Mouse (Mus musculus) layer of hippocampus, adult 6 months (tissue): ENCODE measurements around the gene Arf6. TPM values are rescaled to one million over a fixed set of nuclear protein-coding genes. Genes with fewer than 3 reads are reported as not detected.

Experiments
- long read RNA-seq, 2 experiments: library from polyadenylated mRNA; unstranded; transcript quantifications; one replicate each; pipeline ENCODE4 v2.0.0; 2019 to 2020
- microRNA-seq: library from miRNA; unstranded; fragments of <30 nt; microRNA quantifications from one replicate; pipeline ENCODE4 v1.2.0, GENCODE M21; 2020
- polyA plus RNA-seq: library from polyadenylated mRNA; unstranded; fragments of <200 nt; fragmentation: Nextera tagmentation; gene quantifications from 2 replicates; pipeline ENCODE4 v1.2.3, GENCODE M21; 2021

The Arf6 gene
- polyA plus RNA-seq = 11.7 and 12.5 TPM in 2 replicates
- long read RNA-seq, experiment 1, partial matches to known transcripts = 0 of 15 reads
- long read RNA-seq, experiment 1, other reads (novel, unspliced or antisense) = 14 of 15 reads
- long read RNA-seq, experiment 2, transcript Arf6-201 (2 exons, 1,534 nt) = major isoform, 27 of 41 reads
- long read RNA-seq, experiment 2, partial matches to known transcripts = 0 of 41 reads
- long read RNA-seq, experiment 2, other reads (novel, unspliced or antisense) = 14 of 41 reads

DNA sequence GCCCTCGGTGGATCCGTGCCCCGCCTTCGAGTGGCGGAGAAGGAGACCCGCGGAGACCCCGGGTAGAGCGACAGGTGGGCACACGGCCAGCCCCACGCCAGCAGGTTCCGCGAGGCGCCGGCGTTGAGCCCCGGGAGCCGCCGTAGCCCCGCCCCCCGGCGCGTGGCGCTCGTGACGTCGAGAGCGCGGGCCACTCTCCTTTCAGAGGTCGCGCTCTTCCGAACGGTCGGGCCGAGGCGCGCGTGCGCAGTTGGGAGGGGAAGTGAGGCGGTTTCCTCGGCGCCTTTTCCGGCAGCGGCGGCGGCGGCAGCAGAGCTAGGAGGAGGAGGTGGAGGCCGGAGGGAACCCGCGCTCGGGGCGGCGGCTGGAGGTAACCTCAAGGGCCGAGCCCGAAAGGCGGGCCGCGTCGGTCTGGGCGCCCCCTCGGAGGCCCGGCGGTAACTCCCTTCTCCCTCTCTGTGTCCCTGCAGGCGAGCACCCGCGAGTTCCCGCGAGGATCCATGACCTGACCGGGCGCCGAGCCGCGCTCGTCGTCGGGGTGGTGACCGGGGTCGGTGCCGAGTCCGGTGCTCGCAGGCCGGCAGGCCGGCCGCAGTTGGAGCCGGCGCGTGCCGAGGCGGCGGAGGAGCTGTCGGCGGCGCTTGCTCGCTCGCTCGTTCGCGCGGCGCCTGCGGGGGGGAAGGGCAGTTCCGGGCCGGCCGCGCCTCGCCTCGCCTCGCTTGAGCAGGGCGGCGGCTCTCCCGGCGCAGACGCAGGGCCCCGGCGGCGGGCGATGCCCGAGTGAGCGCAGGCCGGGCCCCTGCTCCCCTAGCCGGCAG lies at the start of gene Arf6, which contains the start of gene Gm9887:
Gene Arf6, plus strand, starts transcription at position 297 of the 818 bp plus-strand sequence.
Gene Gm9887, minus strand, starts transcription at position 605 of the 818 bp plus-strand sequence.

DNA sequence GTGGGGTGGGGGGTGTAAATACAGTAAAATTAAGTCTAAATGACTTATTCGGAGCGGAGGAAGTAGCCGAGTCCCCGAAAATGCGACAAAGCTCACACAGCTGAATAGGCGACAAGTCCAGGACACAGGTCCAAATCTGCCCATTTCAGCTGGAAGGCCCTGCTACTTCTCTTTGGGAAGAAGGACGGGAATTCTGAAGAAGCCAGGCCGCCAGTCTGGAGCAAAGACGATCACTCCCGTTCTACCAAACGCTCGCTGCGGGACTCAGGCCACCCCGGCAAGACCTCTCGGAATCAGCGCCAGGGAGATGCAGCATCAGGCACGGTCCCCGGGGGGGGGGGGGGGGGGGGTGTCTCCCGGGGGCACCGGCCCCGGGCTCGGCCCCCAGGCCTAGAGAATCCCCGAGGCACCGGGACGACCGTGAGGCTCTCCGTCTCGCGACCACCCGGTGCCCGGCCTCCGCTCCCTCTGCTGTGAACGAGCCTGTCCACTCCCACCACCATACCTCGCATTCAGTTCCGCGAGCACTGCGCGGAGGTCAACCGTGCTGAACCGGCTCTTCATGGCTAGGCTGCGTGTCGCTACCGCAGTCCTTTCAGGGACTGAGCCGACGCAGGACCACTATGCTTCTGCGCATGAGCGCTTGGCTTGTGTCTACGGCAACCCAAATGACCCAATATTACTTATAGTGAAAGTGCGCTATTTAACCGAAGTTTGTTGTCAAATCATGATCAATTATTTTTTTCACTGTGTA lies 15.2 kb upstream of the Arf6 start, which contains the start of gene Nemf:
Gene Nemf, minus strand, starts transcription at position 620 of the 754 bp plus-strand sequence.

Small RNA genes lying within 50 kb of the gene (microRNA-seq; reads per million reads assigned to microRNA genes)
- gene Gm47299 (not detected), gene Gm47305 (not detected)

Other genes with a start within 250 kb of the Arf6 start
- 7,577 and 7,931 TPM in 2 replicates for gene Rps29, start 213.0 kb upstream of the Arf6 start, polyA plus RNA-seq
- gene Lrr1, start 203.3 kb upstream of the Arf6 start, polyA plus RNA-seq = 0.16 TPM in 1 of 2 replicates, not detected in the other
- 696 and 750 TPM in 2 replicates for gene Rpl36al, start 188.1 kb upstream of the Arf6 start, polyA plus RNA-seq
- gene Mgat2, start 188.0 kb upstream of the Arf6 start, polyA plus RNA-seq = 37.3 and 37.7 TPM in 2 replicates
- 2.6 and 3.3 TPM in 2 replicates for gene Gm49383, start 175.0 kb upstream of the Arf6 start, polyA plus RNA-seq
- gene Dnaaf2, start 173.7 kb upstream of the Arf6 start, polyA plus RNA-seq = 5.2 and 7.0 TPM in 2 replicates
- 1.2 and 2.5 TPM in 2 replicates for gene Gm49384, start 167.9 kb upstream of the Arf6 start, polyA plus RNA-seq
- 0.28 and 0.60 TPM in 2 replicates for gene Pole2, start 144.0 kb upstream of the Arf6 start, polyA plus RNA-seq
- gene Klhdc1, start 131.0 kb upstream of the Arf6 start, polyA plus RNA-seq = 24.0 and 31.1 TPM in 2 replicates
- gene Klhdc2, start 75.5 kb upstream of the Arf6 start, polyA plus RNA-seq = 113 and 121 TPM in 2 replicates
- 22.6 and 26.2 TPM in 2 replicates for gene Nemf, start 15.0 kb upstream of the Arf6 start, polyA plus RNA-seq
- gene Gm9887, start 308 bp downstream of the Arf6 start, polyA plus RNA-seq = 0.70 and 1.0 TPM in 2 replicates
- gene Vcpkmt, start 210.9 kb downstream of the Arf6 start, polyA plus RNA-seq = 17.4 and 17.7 TPM in 2 replicates